ENCODE assay signal across 8 mouse cellular contexts in the genomic region with DNA sequence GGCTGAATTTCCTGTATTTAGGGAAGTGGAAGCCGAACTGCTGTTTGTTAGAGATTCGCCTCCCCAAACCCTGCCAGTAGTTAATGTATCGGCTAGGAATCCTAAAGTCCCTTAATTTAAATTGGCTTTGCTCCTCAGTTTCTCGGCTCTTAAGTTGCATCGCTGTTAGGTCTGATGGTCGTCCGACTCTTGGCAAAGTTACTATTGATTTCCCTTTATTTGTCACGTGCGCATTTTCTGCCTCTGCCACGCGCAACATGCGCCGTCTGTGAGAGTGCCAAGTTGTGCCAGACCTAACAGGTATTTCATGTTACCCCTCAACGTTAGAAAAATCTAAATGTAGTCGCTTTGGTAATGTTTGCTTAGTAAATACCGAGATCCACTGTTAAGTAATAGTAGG. TPM values are rescaled to one million over a fixed set of nuclear protein-coding genes. Genes with fewer than 3 reads are reported as not detected.
A peak's percentile ranks its signal among the peaks of the same experiment; 100 is the strongest.
DNase-seq lines count a peak whose midpoint lies in the region; ATAC-seq and TF ChIP-seq lines count a peak whose summit lies in the region.

No protein-coding gene starts in this region.

- peak overlapping the region; percentile 52 for H3K4me2 ChIP-seq in forebrain, embryonic 14.5 days (ENCODE audit: low read length)
- H3K4me2 ChIP-seq in liver, embryonic 16.5 days (ENCODE audit: low read depth, low read length) = peak overlapping the region; percentile 66

- H3K27ac ChIP-seq in forebrain, embryonic 14.5 days (ENCODE audit: low read depth, low read length) = no peak overlapping the region
- H3K27ac ChIP-seq in liver, embryonic 16.5 days (ENCODE audit: low read length) = peak overlapping the region; percentile 56; the same call in 1 of the 2 replicates

- no peak for TF ChIP-seq CTCF in E14TG2a.4 (conservative IDR thresholded peaks at IDR 0.05; ENCODE audit: low read length)

- H3K4me3 ChIP-seq in erythroblast, embryonic 14.5 days (replicated peaks) = peak overlapping the region; percentile 80
- H3K4me3 ChIP-seq in E14TG2a.4 (replicated peaks; ENCODE audit: low read length) = peak overlapping the region; percentile 87
- H3K4me3 ChIP-seq in forebrain, embryonic 14.5 days (ENCODE audit: low read depth, low read length) = peak overlapping the region; percentile 45
- peak overlapping the region; percentile 69 for H3K4me3 ChIP-seq in liver, embryonic 16.5 days (ENCODE audit: low read depth, low read length)

- no peaks in the 10 kb centered on the region for H3K9me3 ChIP-seq in erythroblast, embryonic 14.5 days (ENCODE audit: control insufficient read depth, low read length)
- peaks cover 4% of the 10 kb centered on the region for H3K9me3 ChIP-seq in E14TG2a.4 (ENCODE audit: low read length)
- H3K9me3 ChIP-seq in forebrain, embryonic 14.5 days (replicated peaks; ENCODE audit: control insufficient read depth, low read length) = no peaks in the 10 kb centered on the region
- no peaks in the 10 kb centered on the region for H3K9me3 ChIP-seq in liver, embryonic 16.5 days (replicated peaks; ENCODE audit: control insufficient read depth, low read length)

- H3K36me3 ChIP-seq in erythroblast, embryonic 14.5 days (ENCODE audit: control insufficient read depth) = peaks cover 25% of the 10 kb centered on the region
- peaks cover 40% of the 10 kb centered on the region for H3K36me3 ChIP-seq in E14TG2a.4 (ENCODE audit: insufficient read depth, low read length)
- H3K36me3 ChIP-seq in forebrain, embryonic 14.5 days (ENCODE audit: control insufficient read depth, insufficient read depth, low read length) = 0 out of 2 replicates have a peak, but pooled peaks cover 4% of the 10 kb centered on the region
- no peaks in the 10 kb centered on the region for H3K36me3 ChIP-seq in liver, embryonic 16.5 days (ENCODE audit: control insufficient read depth, insufficient read depth)

- intact Hi-C loops in left cerebral cortex, postnatal 10 days (cut with DNase I) = loop anchor here (5.0 to 10.0 kb wide), 3 partner anchors 50 to 265 kb away; partner anchors contain the start of genes Apln and Zdhhc9

- peak; percentile 1 for DNase-seq in forebrain, embryonic 14.5 days (ENCODE audit: low spot score)
- DNase-seq in B cell, adult 2 months = no peak
- no peak for DNase-seq in left cerebral cortex, postnatal 10 days (ENCODE audit: extremely low spot score in 1 of 2, low spot score in 2 of 2)
- DNase-seq in right cerebral cortex, postnatal 25 days = no peak

- H3K4me1 ChIP-seq in erythroblast, embryonic 14.5 days (ENCODE audit: control insufficient read depth) = peaks cover 14% of the 10 kb centered on the region
- H3K4me1 ChIP-seq in E14TG2a.4 (replicated peaks; ENCODE audit: low read depth, low read length) = peaks cover 16% of the 10 kb centered on the region
- no peaks in the 10 kb centered on the region for H3K4me1 ChIP-seq in forebrain, embryonic 14.5 days (ENCODE audit: control insufficient read depth, insufficient read depth, low read length)
- no peaks in the 10 kb centered on the region; the same call in 1 of the 2 replicates for H3K4me1 ChIP-seq in liver, embryonic 16.5 days (ENCODE audit: control insufficient read depth, low read depth, low read length)

- 0 out of 2 replicates have a peak, but pooled peaks cover 4% of the 10 kb centered on the region for H3K27me3 ChIP-seq in erythroblast, embryonic 14.5 days (ENCODE audit: control insufficient read depth)
- H3K27me3 ChIP-seq in E14TG2a.4 (ENCODE audit: insufficient read depth, low read length) = no peaks in the 10 kb centered on the region
- no peaks in the 10 kb centered on the region for H3K27me3 ChIP-seq in forebrain, embryonic 14.5 days (replicated peaks; ENCODE audit: control insufficient read depth, insufficient read depth, low read length)
- H3K27me3 ChIP-seq in liver, embryonic 16.5 days (ENCODE audit: control insufficient read depth, insufficient read depth, low read depth, low read length) = no peaks in the 10 kb centered on the region

- 29% methylated on average over 16 of the region's 16 CpGs for WGBS in forebrain, embryonic 14.5 days
- 10% methylated on average over 16 of the region's 16 CpGs for WGBS in liver, embryonic 16.5 days (ENCODE audit: insufficient replicate concordance)

- ATAC-seq in erythroblast, adult 5-6 weeks (replicated peaks; ENCODE audit: low FRiP score, poor library complexity, severe bottlenecking) = no peak
- peak; percentile 24; the same call in 1 of the 2 replicates for ATAC-seq in forebrain, embryonic 14.5 days
- ATAC-seq in liver, embryonic 16.5 days (ENCODE audit: low read depth) = no peak

- peak overlapping the region; percentile 54 for H3K9ac ChIP-seq in forebrain, embryonic 14.5 days (ENCODE audit: low read length)
- peak overlapping the region; percentile 56 for H3K9ac ChIP-seq in liver, embryonic 16.5 days (ENCODE audit: low read depth, low read length)

RNA-seq across cellular contexts. Expression of gene Utp14a, which starts 0.3 kb away (rescaled TPM):
- 0.34 and 0.51 TPM in 2 replicates for polyA plus RNA-seq in erythroblast, embryonic 14.5 days (2012)
- total RNA-seq in erythroblast, adult 5-6 weeks (2015; ENCODE audit: low replicate concordance) = 7.9 and 9.0 TPM in 2 replicates
- total RNA-seq in erythroblast, adult 5-6 weeks (2017; ENCODE audit: low replicate concordance) = 8.8 and 14.2 TPM in 2 replicates
- 17.9 and 18.7 TPM in 2 replicates for polyA plus RNA-seq in forebrain, embryonic 14.5 days (2014; fragmentation: Nextera tagmentation; extraction: Ambion mirVana)
- polyA plus RNA-seq in liver, embryonic 16.5 days (2015; fragmentation: Nextera tagmentation; extraction: Ambion mirVana) = 5.5 and 6.0 TPM in 2 replicates
- total RNA-seq in left cerebral cortex, postnatal 10 days (2021) = 10 to 100 TPM; 17.5 to 19.2 TPM

RNA-seq across cellular contexts. Expression of gene Zdhhc9, which starts 48.3 kb away (rescaled TPM):
- 0.29 and 0.30 TPM in 2 replicates for polyA plus RNA-seq in erythroblast, embryonic 14.5 days (2012)
- 9.6 and 14.6 TPM in 2 replicates for total RNA-seq in erythroblast, adult 5-6 weeks (2015; ENCODE audit: low replicate concordance)
- 1.4 and 4.3 TPM in 2 replicates for total RNA-seq in erythroblast, adult 5-6 weeks (2017; ENCODE audit: low replicate concordance)
- 7.1 and 9.4 TPM in 2 replicates for polyA plus RNA-seq in forebrain, embryonic 14.5 days (2014; fragmentation: Nextera tagmentation; extraction: Ambion mirVana)
- 2.7 and 3.1 TPM in 2 replicates for polyA plus RNA-seq in liver, embryonic 16.5 days (2015; fragmentation: Nextera tagmentation; extraction: Ambion mirVana)
- total RNA-seq in left cerebral cortex, postnatal 10 days (2021) = 10 to 100 TPM; 75.9 to 84.7 TPM
